Mouse (Mus musculus): ENCODE measurements around the gene Ptpn3.

DNA sequence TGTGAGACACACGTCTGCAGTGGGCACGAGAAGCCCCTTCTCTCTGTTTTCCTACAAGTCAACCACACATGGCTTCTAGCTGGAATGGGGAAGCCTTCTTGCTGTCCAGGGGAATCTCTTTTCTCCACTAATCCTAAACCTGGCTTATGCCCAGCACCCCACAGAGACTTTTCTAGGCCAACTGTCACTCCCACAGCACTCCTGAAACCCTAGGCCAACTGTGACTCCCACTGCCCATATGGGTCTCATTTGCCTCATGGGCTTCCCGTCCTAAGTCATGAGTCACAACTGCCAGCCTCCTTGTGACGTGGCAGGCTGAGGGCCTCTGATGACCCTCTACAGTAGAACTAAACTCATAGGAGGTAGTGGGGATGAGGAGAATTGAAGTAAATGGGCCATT lies 44.9 kb downstream of the Ptpn3 start:
- no peak for TF ChIP-seq POLR2A (IDR thresholded peaks at IDR 0.05; ENCODE audit: extremely low read depth, insufficient read depth, low read length)
- no peak for TF ChIP-seq CTCF (IDR thresholded peaks at IDR 0.05; ENCODE audit: low read depth, low read length)
